Mouse (Mus musculus) right cerebral cortex, adult 18-20 months (tissue): ENCODE measurements at regions not wholly inside any gene's neighbourhood (a gene's known extent, or its start where the extent isn't known, plus 50 kb on each side); places are given as distances from the start of the nearest gene placed in this dataset.
A peak's percentile ranks its signal among the peaks of the same experiment; 100 is the strongest.

ENCODE experiments used
- DNase-seq: peaks from one replicate; pipeline ENCODE4 v3.0.0; 2022; ENCODE audit warnings: mixed read lengths

- DNase-seq, result no peak
Measured at GRCm38 (mm10) chr16:47289730-47290129, 791.4 kb upstream of the Nectin3 start.

- DNase-seq, result peak; percentile 3
Measured at GRCm38 (mm10) chr16:47266744-47267686, 768.7 kb upstream of the Nectin3 start.
